Mouse (Mus musculus): Measurements from ENCODE around the gene Ppef1. TPM values are rescaled to one million over a fixed set of nuclear protein-coding genes. Genes with fewer than 3 reads are reported as not detected.

The Ppef1 gene
- polyA plus RNA-seq, 1 experiment from 2014 or later = not detected

DNA sequence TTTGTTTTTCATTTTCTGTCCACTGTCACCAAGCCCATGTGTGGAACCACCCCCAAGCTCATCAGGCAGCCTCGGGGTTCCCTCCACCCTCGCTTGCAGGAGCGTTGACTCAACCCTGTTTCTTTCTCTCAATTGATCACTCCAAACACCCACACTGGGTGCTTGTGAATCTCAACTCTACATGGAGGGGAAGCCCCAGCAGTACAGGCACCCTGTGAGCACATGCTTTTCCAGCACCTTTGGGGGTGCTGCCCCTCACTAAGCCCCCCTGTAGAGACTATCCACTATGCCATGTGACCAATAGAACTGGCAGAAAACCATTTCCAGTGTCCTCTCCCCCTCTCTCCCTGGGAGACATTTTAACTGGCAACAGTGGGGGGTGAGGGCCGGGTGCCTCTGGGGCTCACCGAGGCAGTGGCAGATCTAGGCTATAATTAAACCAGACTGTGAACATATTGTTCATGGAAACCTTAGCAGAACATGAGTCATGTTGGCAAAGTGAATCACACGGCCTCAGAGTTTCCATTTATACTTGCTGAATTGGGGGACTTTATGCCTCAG lies 131.5 kb downstream of the Ppef1 start:
- Histone ChIP-seq H3K27me3 (replicated peaks; ENCODE audit: control insufficient read depth, insufficient read depth, low read length) (0 out of 2 replicates have a peak, but pooled peaks cover 6% of the 10 kb centered on the region), H3K9me3 (ENCODE audit: control insufficient read depth, low read length) (no peaks in the 10 kb centered on the region), H3K4me3 (ENCODE audit: low read depth, low read length) (no peak overlapping the region), H3K27ac (ENCODE audit: low read depth) (no peak overlapping the region), H3K4me2 (ENCODE audit: low read length) (no peak overlapping the region), H3K9ac (ENCODE audit: low read length) (no peak overlapping the region), H3K36me3 (ENCODE audit: control insufficient read depth, insufficient read depth, low read length) (no peaks in the 10 kb centered on the region), H3K4me1 (replicated peaks; ENCODE audit: control insufficient read depth, insufficient read depth, low read length) (no peaks in the 10 kb centered on the region)
- DNase-seq (ENCODE audit: low spot score) (no peak), ATAC-seq (replicated peaks; ENCODE audit: low FRiP score, low TSS enrichment, low read depth) (no peak)
- WGBS = 69% methylated on average over 6 of the region's 6 CpGs

DNA sequence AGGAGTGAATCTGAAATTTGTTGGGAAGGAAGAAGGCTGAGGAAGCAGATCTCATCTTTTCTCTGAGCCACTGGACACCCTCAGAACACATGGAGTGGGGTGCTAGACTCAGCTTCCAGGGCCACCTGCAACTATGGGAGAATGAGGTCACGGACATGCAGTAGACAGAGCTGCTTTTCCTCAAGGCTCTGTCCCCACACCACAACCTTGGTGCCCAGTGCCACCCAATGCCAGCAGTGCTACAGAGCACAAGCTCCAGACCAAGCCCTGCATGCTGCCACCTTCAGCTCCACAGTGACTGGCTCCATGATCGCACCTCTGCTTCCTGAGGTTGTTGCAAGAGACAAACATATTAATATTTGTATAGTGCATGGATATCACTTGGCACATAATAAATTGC lies 132.2 kb downstream of the Ppef1 start:
- 94% methylated on average over 2 of the region's 2 CpGs for WGBS
- no peak overlapping the region for H3K4me3 ChIP-seq (ENCODE audit: low read depth, low read length)
- no peak for DNase-seq (ENCODE audit: low spot score)
- no peaks in the 10 kb centered on the region for H3K9me3 ChIP-seq (ENCODE audit: control insufficient read depth, low read length)
- no peak overlapping the region for H3K4me2 ChIP-seq (ENCODE audit: low read length)
- H3K36me3 ChIP-seq (ENCODE audit: control insufficient read depth, insufficient read depth, low read length) = no peaks in the 10 kb centered on the region
- no peak overlapping the region for H3K9ac ChIP-seq (ENCODE audit: low read length)
- H3K4me1 ChIP-seq (replicated peaks; ENCODE audit: control insufficient read depth, insufficient read depth, low read length) = no peaks in the 10 kb centered on the region
- no peak overlapping the region for H3K27ac ChIP-seq (ENCODE audit: low read depth)
- H3K27me3 ChIP-seq (replicated peaks; ENCODE audit: control insufficient read depth, insufficient read depth, low read length) = 0 out of 2 replicates have a peak, but pooled peaks cover 6% of the 10 kb centered on the region
- ATAC-seq (replicated peaks; ENCODE audit: low FRiP score, low TSS enrichment, low read depth) = 0 out of 2 replicates have a peak, but pooled peaks have one; percentile 28

DNA sequence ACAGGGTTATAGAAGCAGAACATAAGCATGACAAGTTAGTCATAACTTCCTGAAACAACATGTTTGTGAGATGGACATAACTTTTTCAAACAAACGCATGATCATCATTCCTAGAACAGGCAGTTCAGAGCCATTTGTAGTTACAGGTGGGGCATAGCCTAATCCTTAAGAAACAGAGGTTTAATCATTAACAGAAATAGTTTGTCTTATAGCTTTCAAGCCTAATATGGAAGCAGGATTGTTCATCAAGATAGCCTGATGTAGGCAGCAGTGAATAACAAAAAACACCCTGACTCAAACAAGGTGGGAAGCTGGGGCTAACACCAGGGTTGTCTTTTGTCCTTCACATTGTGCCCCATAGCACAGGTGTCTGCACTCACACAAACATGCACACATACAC lies 132.8 kb downstream of the Ppef1 start:
- Histone ChIP-seq H3K27me3 (replicated peaks; ENCODE audit: control insufficient read depth, insufficient read depth, low read length) (0 out of 2 replicates have a peak, but pooled peaks cover 6% of the 10 kb centered on the region), H3K4me1 (replicated peaks; ENCODE audit: control insufficient read depth, insufficient read depth, low read length) (no peaks in the 10 kb centered on the region), H3K4me2 (ENCODE audit: low read length) (no peak overlapping the region), H3K36me3 (ENCODE audit: control insufficient read depth, insufficient read depth, low read length) (no peaks in the 10 kb centered on the region), H3K27ac (ENCODE audit: low read depth) (no peak overlapping the region), H3K4me3 (ENCODE audit: low read depth, low read length) (no peak overlapping the region), H3K9me3 (ENCODE audit: control insufficient read depth, low read length) (no peaks in the 10 kb centered on the region), H3K9ac (ENCODE audit: low read length) (no peak overlapping the region)
- DNase-seq (ENCODE audit: low spot score) (no peak), ATAC-seq (replicated peaks; ENCODE audit: low FRiP score, low TSS enrichment, low read depth) (peak; percentile 30; the same call in 1 of the 2 replicates)
- WGBS = 65% methylated on average over 1 of the region's 1 CpGs

DNA sequence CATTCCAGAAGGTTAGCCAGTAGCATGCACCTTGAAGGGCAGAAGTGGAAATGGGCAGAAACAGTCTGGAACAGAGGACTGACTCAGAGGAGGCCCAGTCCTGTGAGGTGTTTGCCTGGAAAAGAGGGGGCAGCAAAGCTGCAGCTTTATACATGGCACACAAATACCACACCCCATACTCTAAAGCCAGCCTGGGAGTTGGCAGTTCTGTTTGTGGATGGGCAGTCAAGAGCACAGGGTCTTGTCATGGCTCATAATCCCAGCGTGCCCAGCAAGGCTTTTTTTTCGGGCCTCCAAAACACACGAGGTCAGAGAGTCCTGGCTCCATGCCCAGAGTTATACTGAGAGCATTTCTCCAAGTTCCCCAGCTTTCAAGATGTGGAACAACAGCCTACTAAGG lies 134.5 kb downstream of the Ppef1 start:
- ATAC-seq (replicated peaks; ENCODE audit: low FRiP score, low TSS enrichment, low read depth) = no peak
- H3K4me2 ChIP-seq (ENCODE audit: low read length) = no peak overlapping the region
- H3K27me3 ChIP-seq (replicated peaks; ENCODE audit: control insufficient read depth, insufficient read depth, low read length) = 0 out of 2 replicates have a peak, but pooled peaks cover 6% of the 10 kb centered on the region
- no peak overlapping the region for H3K9ac ChIP-seq (ENCODE audit: low read length)
- 37% methylated on average over 3 of the region's 3 CpGs for WGBS
- H3K27ac ChIP-seq (ENCODE audit: low read depth) = no peak overlapping the region
- no peaks in the 10 kb centered on the region for H3K36me3 ChIP-seq (ENCODE audit: control insufficient read depth, insufficient read depth, low read length)
- no peak overlapping the region for H3K4me3 ChIP-seq (ENCODE audit: low read depth, low read length)
- no peaks in the 10 kb centered on the region for H3K9me3 ChIP-seq (ENCODE audit: control insufficient read depth, low read length)
- no peak for DNase-seq (ENCODE audit: low spot score)
- H3K4me1 ChIP-seq (replicated peaks; ENCODE audit: control insufficient read depth, insufficient read depth, low read length) = no peaks in the 10 kb centered on the region

DNA sequence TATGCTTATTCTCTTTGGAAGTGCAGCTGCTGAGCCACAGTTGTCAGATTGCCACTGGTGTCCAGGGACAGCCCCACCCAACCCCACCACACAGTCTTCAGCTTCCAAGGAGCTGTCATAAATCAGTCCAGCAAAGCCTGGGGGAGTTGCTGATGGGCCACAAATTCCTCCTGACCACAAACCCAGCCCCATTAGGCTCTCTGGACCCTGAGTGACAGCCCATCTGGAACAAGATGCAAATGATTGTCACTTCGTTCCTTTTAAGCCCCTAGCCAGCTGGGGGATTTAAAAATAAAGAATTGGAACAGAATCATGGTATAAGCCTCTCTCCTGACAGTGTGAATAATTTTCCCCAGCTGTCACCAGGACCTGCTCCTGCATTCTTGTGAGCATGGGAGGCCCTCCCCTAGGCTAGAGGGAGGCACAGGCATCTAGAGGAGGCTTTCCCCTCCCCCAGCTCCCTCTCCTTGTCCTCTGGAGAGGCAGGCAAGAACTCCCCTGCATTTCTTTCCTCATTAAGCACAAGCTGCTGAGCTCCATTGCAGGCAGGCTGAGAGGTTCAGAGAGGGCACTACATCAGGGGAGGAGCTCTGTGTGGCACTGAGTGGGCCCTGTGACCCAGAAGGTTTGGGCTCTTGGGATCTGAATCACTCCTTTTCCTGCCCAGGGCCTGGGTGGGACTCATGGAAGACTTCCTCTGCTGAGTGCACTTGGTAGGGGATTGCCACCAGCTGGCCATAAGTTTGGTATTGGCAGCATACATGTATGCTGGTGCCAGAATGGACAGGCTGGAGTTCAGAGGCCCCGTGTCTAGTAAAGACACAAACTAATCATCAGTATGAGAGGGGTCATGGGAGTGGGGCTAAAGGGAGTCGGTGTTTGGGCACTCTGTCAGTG lies 136.8 kb downstream of the Ppef1 start:
- H3K27ac ChIP-seq (ENCODE audit: low read depth) = no peak overlapping the region
- DNase-seq (ENCODE audit: low spot score) = no peak
- H3K4me2 ChIP-seq (ENCODE audit: low read length) = no peak overlapping the region
- no peaks in the 10 kb centered on the region for H3K9me3 ChIP-seq (ENCODE audit: control insufficient read depth, low read length)
- H3K36me3 ChIP-seq (ENCODE audit: control insufficient read depth, insufficient read depth, low read length) = no peaks in the 10 kb centered on the region
- no peak overlapping the region for H3K4me3 ChIP-seq (ENCODE audit: low read depth, low read length)
- H3K4me1 ChIP-seq (replicated peaks; ENCODE audit: control insufficient read depth, insufficient read depth, low read length) = no peaks in the 10 kb centered on the region
- H3K27me3 ChIP-seq (replicated peaks; ENCODE audit: control insufficient read depth, insufficient read depth, low read length) = 0 out of 2 replicates have a peak, but pooled peaks cover 3% of the 10 kb centered on the region
- H3K9ac ChIP-seq (ENCODE audit: low read length) = no peak overlapping the region
- WGBS = 52% methylated on average over 3 of the region's 3 CpGs
- no peak for ATAC-seq (replicated peaks; ENCODE audit: low FRiP score, low TSS enrichment, low read depth)

DNA sequence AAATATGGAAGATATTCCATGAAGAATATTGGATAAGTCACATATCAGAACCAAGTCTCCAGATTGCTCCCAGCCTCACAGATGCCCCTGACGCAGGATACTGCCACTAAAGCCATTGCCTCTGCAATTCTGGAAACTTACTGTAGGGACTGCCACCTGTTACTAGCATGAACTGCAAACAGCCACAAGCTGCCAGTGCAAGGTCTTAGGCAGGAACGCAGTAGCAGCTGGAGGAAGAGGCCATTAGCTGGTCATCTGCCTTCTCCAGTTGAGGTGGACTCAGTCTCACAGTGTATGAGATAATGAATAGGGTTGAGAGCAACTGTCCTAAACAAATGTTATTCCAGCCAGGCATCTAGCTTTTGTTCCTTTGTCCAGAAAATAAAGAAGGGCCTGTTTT lies 137.5 kb downstream of the Ppef1 start:
- Histone ChIP-seq H3K4me2 (ENCODE audit: low read length) (no peak overlapping the region), H3K9me3 (ENCODE audit: control insufficient read depth, low read length) (no peaks in the 10 kb centered on the region), H3K27ac (ENCODE audit: low read depth) (no peak overlapping the region), H3K9ac (ENCODE audit: low read length) (no peak overlapping the region), H3K4me1 (replicated peaks; ENCODE audit: control insufficient read depth, insufficient read depth, low read length) (no peaks in the 10 kb centered on the region), H3K27me3 (replicated peaks; ENCODE audit: control insufficient read depth, insufficient read depth, low read length) (0 out of 2 replicates have a peak, but pooled peaks cover 3% of the 10 kb centered on the region), H3K36me3 (ENCODE audit: control insufficient read depth, insufficient read depth, low read length) (no peaks in the 10 kb centered on the region), H3K4me3 (ENCODE audit: low read depth, low read length) (no peak overlapping the region)
- DNase-seq (ENCODE audit: low spot score) (no peak), ATAC-seq (replicated peaks; ENCODE audit: low FRiP score, low TSS enrichment, low read depth) (no peak)
- 73% methylated on average over 2 of the region's 2 CpGs for whole genome bisulfite sequencing

DNA sequence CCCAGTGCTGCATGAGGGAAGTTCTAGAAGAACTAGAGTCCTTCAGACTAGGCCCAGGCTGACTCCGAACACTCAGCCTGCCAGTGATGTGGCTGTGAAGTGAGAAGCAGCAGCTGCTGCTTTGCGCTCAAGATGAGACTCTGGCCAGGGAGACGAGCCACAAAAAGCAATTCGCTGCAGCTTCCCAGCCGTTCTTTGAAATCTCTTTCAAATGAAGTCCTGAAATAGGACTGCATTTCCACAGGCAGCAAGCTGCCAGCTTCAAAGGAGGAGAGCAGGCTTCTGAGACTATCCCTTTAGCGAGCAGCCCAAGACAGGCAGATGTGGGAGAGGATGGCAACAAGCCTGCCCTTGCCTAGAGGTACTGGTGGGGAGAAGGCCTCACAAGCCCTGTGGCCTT lies 142.6 kb downstream of the Ppef1 start:
- H3K4me2 ChIP-seq (ENCODE audit: low read length) = no peak overlapping the region
- 0 out of 2 replicates have a peak, but pooled peaks cover 2% of the 10 kb centered on the region for H3K27me3 ChIP-seq (replicated peaks; ENCODE audit: control insufficient read depth, insufficient read depth, low read length)
- H3K36me3 ChIP-seq (ENCODE audit: control insufficient read depth, insufficient read depth, low read length) = no peaks in the 10 kb centered on the region
- 80% methylated on average over 6 of the region's 6 CpGs for WGBS
- DNase-seq (ENCODE audit: low spot score) = no peak
- no peaks in the 10 kb centered on the region for H3K9me3 ChIP-seq (ENCODE audit: control insufficient read depth, low read length)
- H3K4me3 ChIP-seq (ENCODE audit: low read depth, low read length) = no peak overlapping the region
- H3K27ac ChIP-seq (ENCODE audit: low read depth) = no peak overlapping the region
- H3K4me1 ChIP-seq (replicated peaks; ENCODE audit: control insufficient read depth, insufficient read depth, low read length) = no peaks in the 10 kb centered on the region
- ATAC-seq (replicated peaks; ENCODE audit: low FRiP score, low TSS enrichment, low read depth) = no peak
- no peak overlapping the region for H3K9ac ChIP-seq (ENCODE audit: low read length)

DNA sequence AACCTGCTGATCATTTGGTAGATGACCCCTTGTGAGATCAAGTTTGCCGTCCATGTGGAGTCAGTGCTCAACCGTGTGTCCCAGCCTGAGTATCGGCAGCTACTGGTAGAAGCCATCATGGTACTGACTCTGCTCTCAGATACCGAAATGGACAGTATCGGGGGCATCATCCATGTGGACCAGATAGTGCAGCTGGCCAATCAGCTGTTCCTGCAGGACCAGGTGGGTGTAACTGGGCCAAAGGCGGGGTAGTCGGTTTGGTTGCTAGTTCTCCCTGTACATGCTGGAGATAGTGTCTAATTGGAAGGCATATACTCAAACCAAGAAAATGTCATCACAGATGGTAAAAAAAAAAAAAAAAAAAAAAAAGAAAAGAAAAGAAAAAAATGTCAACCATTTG lies 145.4 kb downstream of the Ppef1 start:
- DNase-seq (ENCODE audit: low spot score) (no peak), ATAC-seq (replicated peaks; ENCODE audit: low FRiP score, low TSS enrichment, low read depth) (no peak)
- Histone ChIP-seq H3K4me1 (replicated peaks; ENCODE audit: control insufficient read depth, insufficient read depth, low read length) (no peaks in the 10 kb centered on the region), H3K9me3 (ENCODE audit: control insufficient read depth, low read length) (no peaks in the 10 kb centered on the region), H3K9ac (ENCODE audit: low read length) (no peak overlapping the region), H3K27me3 (replicated peaks; ENCODE audit: control insufficient read depth, insufficient read depth, low read length) (0 out of 2 replicates have a peak, but pooled peaks cover 2% of the 10 kb centered on the region), H3K4me2 (ENCODE audit: low read length) (no peak overlapping the region), H3K4me3 (ENCODE audit: low read depth, low read length) (no peak overlapping the region), H3K27ac (ENCODE audit: low read depth) (no peak overlapping the region), H3K36me3 (ENCODE audit: control insufficient read depth, insufficient read depth, low read length) (peaks cover 3% of the 10 kb centered on the region; the same call in 1 of the 2 replicates)
- 97% methylated on average over 7 of the region's 7 CpGs for WGBS
